Mouse (Mus musculus) mammary gland, adult 2 months (tissue): ENCODE measurements around the gene Xrcc5. TPM values are rescaled to one million over a fixed set of nuclear protein-coding genes. Genes with fewer than 3 reads are reported as not detected.

ENCODE experiments used
- polyA plus RNA-seq: library from polyadenylated mRNA; depleted of rRNA; stranded (reverse); fragments of >200 nt; gene quantifications from 2 replicates; pipeline ENCODE4 v1.2.3, GENCODE M21; 2012; ENCODE audit warnings: low replicate concordance; rRNA removed

Xrcc5 gene
- 1.5 and 3.6 TPM in 2 replicates for polyA plus RNA-seq

GRCm38 (mm10) chr1:72307317-72307798 lies at the start of gene Xrcc5:
TSS of gene Xrcc5 (plus strand) at chr1:72307421.

GRCm38 (mm10) chr1:72283992-72284485 lies 23.2 kb upstream of the Xrcc5 start, which contains the start of the genes Pecr and Tmem169:
TSS of gene Pecr (minus strand) at chr1:72284314.
TSS of gene Tmem169 (plus strand) at chr1:72284369.

Other genes starting within 250 kb of the Xrcc5 start
- 5.2 and 8.8 TPM in 2 replicates for gene Mreg, start 95.1 kb upstream of the Xrcc5 start, polyA plus RNA-seq
- gene Pecr, start 23.1 kb upstream of the Xrcc5 start, polyA plus RNA-seq: 7.6 and 14.7 TPM in 2 replicates
- gene Tmem169, start 23.1 kb upstream of the Xrcc5 start, polyA plus RNA-seq: 0.04 TPM in 1 of 2 replicates, not detected in the other
- 0.12 and 0.20 TPM in 2 replicates for gene March4, start 229.5 kb downstream of the Xrcc5 start, polyA plus RNA-seq